Mouse (Mus musculus) stomach, postnatal 0 days (tissue): ENCODE data around the gene Unc119. TPM values are rescaled to one million over a fixed set of nuclear protein-coding genes. Genes with fewer than 3 reads are reported as not detected.

Experiments
- ATAC-seq: fragments of 200-750 bp; cut with Nextera tagmentation; 2 replicates; pipeline ENCODE4 v1.8.0; 2017; ENCODE audit not compliant: low FRiP score, low TSS enrichment
- DNase-seq: peaks from one replicate; pipeline ENCODE4 v3.0.0-alpha.2; 2016; ENCODE audit warnings: low spot score
- H3K27ac ChIP-seq: fragments of 300-500 bp; sonication (generic); replicated peaks from 2 replicates; pipeline ENCODE4 v1.5.1; 2014; ENCODE audit warnings: mild to moderate bottlenecking, control low read depth
- H3K27me3 ChIP-seq: fragments of 300-500 bp; sonication (generic); 2 replicates; pipeline ENCODE4 v1.6.1; 2014; ENCODE audit warnings: low read length; ENCODE audit not compliant: control insufficient read depth, insufficient read depth
- H3K36me3 ChIP-seq: fragments of 300-500 bp; sonication (generic); 2 replicates; pipeline ENCODE4 v1.6.1; 2014; ENCODE audit warnings: low read length, mixed read lengths; ENCODE audit not compliant: control insufficient read depth, insufficient read depth
- H3K4me1 ChIP-seq: fragments of 300-500 bp; sonication (generic); replicated peaks from 2 replicates; pipeline ENCODE4 v1.6.1; 2014; ENCODE audit warnings: antibody characterized with exemption; ENCODE audit not compliant: control insufficient read depth, insufficient read depth
- H3K4me2 ChIP-seq: fragments of 300-500 bp; sonication (generic); replicated peaks from 2 replicates; pipeline ENCODE4 v1.6.1; 2014; ENCODE audit warnings: low read depth, mild to moderate bottlenecking, control low read depth, moderate library complexity
- H3K4me3 ChIP-seq: fragments of 300-500 bp; sonication (generic); 2 replicates; pipeline ENCODE4 v1.5.1; 2014; ENCODE audit warnings: low read depth, low read length, control low read depth
- H3K9ac ChIP-seq: fragments of 300-500 bp; sonication (generic); 2 replicates; pipeline ENCODE4 v1.6.1; 2014; ENCODE audit warnings: mild to moderate bottlenecking, low read length, control low read depth, mixed read lengths
- H3K9me3 ChIP-seq: fragments of 300-500 bp; sonication (generic); 2 replicates; pipeline ENCODE4 v1.6.1; 2016; ENCODE audit warnings: low read length; ENCODE audit not compliant: control insufficient read depth
- CTCF ChIP-seq: IDR thresholded peaks from 2 replicates; pipeline ENCODE4 v1.5.1; 2016; ENCODE audit warnings: antibody characterized with exemption, low read depth, mild to moderate bottlenecking, moderate library complexity
- EP300 ChIP-seq: optimal IDR thresholded peaks from 2 replicates; pipeline ENCODE3; 2016; ENCODE audit warnings: antibody characterized with exemption
- WGBS: fragments of 180-500 bp; shearing (Covaris S2); extraction: QIAGEN DNeasy Blood & Tissue Kit; methylation state at CpG from one replicate; pipeline ENCODE4 v1.1.7; 2014; 5-methylcytosine and 5-hydroxymethylcytosine counted together
- polyA plus RNA-seq: library from polyadenylated mRNA; unstranded; fragments of >200 nt; fragmentation: Nextera tagmentation; extraction: Ambion mirVana; gene quantifications from 2 replicates; pipeline ENCODE4 v1.2.1, GENCODE M21; 2015

The Unc119 gene
- polyA plus RNA-seq, 1 experiment from 2014 or later: 27.9 TPM

DNA sequence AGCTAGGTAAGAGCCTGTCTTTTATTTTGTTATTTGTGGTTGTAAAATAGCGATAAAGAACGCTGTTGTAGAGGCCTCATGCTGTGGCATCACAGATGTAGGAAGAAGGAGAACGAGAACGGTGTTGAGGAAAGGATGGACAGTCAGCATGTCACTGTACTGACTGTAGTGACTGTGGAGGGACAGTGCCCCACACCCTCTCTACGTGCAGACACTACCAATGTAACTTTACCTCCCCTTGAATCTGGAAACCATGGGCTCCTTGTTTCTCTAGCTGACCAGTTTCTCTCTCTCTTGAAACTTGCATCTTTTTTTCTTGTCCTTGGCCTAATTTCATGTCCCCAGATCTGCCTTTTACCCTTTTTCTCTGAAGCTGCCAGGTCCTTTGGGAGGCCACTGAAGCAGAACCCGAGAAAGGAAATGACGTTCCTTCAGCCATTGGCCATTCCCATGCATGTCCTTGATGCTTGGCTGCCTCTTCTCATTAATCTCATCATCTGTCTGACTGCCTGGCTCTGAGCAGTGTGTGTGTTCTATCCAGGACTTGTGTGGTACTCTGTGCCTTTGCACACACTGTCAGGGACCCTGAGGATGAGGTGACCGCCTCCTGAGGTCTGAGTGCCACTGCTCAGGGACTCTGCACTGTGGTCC lies 32.3 kb upstream of the Unc119 start:
- no peaks in the 10 kb centered on the region for H3K9me3 ChIP-seq
- H3K27ac ChIP-seq: no peak overlapping the region
- TF ChIP-seq EP300: no peak
- TF ChIP-seq CTCF: no peak
- H3K27me3 ChIP-seq: no peaks in the 10 kb centered on the region
- peaks cover 7% of the 10 kb centered on the region for H3K36me3 ChIP-seq
- WGBS: 90% methylated on average over 8 of the region's 8 CpGs
- H3K4me2 ChIP-seq: no peak overlapping the region
- ATAC-seq (no peak), DNase-seq (no peak)
- H3K4me1 ChIP-seq: no peaks in the 10 kb centered on the region
- no peak overlapping the region for H3K9ac ChIP-seq
- H3K4me3 ChIP-seq: no peak overlapping the region

DNA sequence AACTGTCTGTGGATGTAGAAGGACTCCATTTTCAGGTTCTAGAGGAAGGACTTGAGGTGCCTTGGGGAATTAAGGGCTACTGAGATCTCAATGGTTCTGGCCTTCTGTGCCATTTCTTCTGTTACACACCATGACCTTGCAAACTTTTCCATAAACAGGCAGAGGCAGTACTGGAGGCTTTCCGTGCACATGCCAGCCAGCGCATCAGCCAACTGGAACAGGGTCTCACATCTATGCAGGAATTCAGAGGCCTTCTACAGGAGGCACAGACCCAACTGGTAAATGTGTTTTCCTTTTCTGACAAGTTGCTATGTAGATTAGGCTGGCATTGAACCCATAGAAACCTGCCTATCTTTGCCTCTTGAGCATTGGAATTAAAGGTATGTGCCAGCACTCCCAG lies 29.6 kb upstream of the Unc119 start:
- TF ChIP-seq EP300 (no peak), CTCF (no peak)
- peaks cover 12% of the 10 kb centered on the region for H3K36me3 ChIP-seq
- 87% methylated on average over 2 of the region's 2 CpGs for WGBS

DNA sequence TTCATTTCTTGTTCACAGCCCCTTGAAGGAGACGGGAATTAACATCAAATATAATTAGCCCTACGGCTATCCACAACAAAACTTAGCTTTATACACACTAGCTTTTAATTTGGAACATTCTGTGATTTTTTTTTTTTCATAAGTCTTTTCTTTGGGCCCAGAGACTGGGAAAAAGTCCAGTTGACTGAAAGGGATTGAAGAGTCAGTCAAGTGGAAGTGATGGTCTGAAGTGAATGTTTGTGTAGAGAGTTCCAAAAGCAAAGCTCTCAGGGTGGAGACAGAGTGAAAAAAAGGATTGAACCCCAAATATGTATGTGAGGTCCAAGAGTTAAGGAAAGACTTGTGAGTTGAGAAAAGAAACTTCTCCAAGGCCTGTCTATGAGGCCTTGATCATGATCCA lies 24.9 kb upstream of the Unc119 start:
- no peaks in the 10 kb centered on the region for H3K9me3 ChIP-seq
- ATAC-seq (no peak), DNase-seq (no peak)
- no peak overlapping the region for H3K9ac ChIP-seq
- H3K4me3 ChIP-seq: no peak overlapping the region
- no peaks in the 10 kb centered on the region for H3K27me3 ChIP-seq
- TF ChIP-seq CTCF (no peak), EP300 (no peak)
- WGBS: 87% methylated on average over 2 of the region's 2 CpGs
- H3K27ac ChIP-seq: no peak overlapping the region
- H3K4me2 ChIP-seq: no peak overlapping the region
- H3K36me3 ChIP-seq: peaks cover 9% of the 10 kb centered on the region; the same call in 1 of the 2 replicates
- H3K4me1 ChIP-seq: no peaks in the 10 kb centered on the region

More for the DNA sequence above, 29.6 kb upstream of the Unc119 start:
- Histone ChIP-seq H3K9ac (no peak overlapping the region), H3K27me3 (no peaks in the 10 kb centered on the region), H3K27ac (no peak overlapping the region), H3K4me3 (no peak overlapping the region), H3K4me1 (no peaks in the 10 kb centered on the region), H3K9me3 (no peaks in the 10 kb centered on the region), H3K4me2 (no peak overlapping the region)
- DNase-seq (no peak), ATAC-seq (no peak)

DNA sequence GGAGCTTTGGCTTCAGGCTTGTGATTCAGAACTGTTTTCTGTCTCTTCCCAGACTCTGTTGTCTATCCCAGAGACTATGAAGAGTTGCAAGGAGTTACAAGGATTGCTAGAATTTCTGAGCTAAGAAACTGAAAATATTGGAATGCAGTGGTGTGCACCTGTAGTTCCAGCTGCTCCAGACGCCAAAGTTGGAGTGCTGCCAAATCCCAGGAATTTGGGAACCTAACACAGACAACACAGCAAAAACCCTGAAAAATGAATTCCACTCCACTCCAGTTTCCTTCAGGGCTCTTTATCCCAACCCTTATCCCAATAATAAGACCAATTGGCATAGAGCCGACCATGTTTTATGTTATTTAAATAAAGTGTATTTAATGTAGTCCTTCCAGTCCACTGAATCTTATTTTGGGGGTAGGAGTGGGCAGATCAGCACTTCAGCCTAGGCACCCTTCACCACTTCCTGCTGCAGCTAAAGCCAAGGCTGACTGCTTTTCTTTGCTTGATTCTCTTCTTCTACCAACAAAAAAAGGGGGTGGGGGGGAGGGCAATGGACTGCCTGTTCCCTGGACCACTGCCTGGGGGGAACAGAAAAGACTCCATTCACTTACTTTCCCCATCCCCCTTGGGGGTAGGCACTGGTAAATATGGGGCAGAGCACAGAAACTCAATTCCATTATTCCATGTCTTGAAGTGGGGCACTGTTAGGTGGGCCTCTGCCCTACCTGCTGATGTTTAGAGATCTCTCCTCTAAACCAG lies 21.0 kb upstream of the Unc119 start:
- Histone ChIP-seq H3K27ac (0 out of 2 replicates have a peak overlapping the region, but pooled peaks have one; percentile 18), H3K4me1 (no peaks in the 10 kb centered on the region), H3K9me3 (no peaks in the 10 kb centered on the region), H3K9ac (no peak overlapping the region), H3K4me2 (peak overlapping the region; percentile 45), H3K4me3 (no peak overlapping the region), H3K27me3 (no peaks in the 10 kb centered on the region), H3K36me3 (no peaks in the 10 kb centered on the region)
- peak; percentile 43 for ATAC-seq
- 30% methylated on average over 2 of the region's 2 CpGs for WGBS
- no peak for TF ChIP-seq EP300
- no peak for TF ChIP-seq CTCF
- DNase-seq: no peak

DNA sequence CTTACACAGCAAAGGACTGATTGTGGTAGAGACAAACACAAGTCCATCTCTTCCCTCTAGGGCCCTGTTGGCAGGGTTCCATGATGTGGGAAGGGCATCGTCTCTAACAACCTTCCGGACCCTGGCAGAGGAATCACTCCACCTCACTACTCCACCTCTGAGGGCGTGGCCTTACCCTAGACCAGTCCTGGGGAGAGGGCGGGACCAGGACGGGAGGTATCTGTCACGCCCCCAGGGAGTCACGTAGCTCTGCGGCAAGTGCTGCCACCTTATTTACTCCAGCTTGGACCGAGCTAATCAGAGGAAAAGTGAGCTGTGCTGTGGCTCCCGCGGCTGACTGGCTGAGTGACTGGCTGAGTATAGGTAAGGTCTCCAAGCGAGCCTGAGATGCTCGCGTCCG lies 20.4 kb upstream of the Unc119 start, which contains the start of gene Aldoc:
Gene Aldoc (plus strand): TSS at position 109 of the 400 bp plus-strand sequence.
- ATAC-seq: peak; percentile 97
- Histone ChIP-seq H3K4me3 (peak within 1 kb of the TSS; percentile 17; the same call in 1 of the 2 replicates), H3K27ac (0 out of 2 replicates have a peak within 1 kb of the TSS, but pooled peaks have one; percentile 24), H3K9ac (no peak within 1 kb of the TSS), H3K27me3 (no peaks in the 10 kb centered on the region), H3K4me1 (no peaks in the 10 kb centered on the region), H3K36me3 (no peaks in the 10 kb centered on the region), H3K9me3 (no peaks in the 10 kb centered on the region), H3K4me2 (peak within 1 kb of the TSS; percentile 45)
- TF ChIP-seq EP300: no peak
- peak; percentile 13; the same call in 1 of the 2 replicates for TF ChIP-seq CTCF
- 9% methylated on average over 15 of the region's 15 CpGs for WGBS
- peak; percentile 95 for DNase-seq
